Mouse (Mus musculus) embryonic facial prominence, embryonic 11.5 days (tissue): ENCODE results near the gene Cd302. TPM values are rescaled to one million over a fixed set of nuclear protein-coding genes. Genes with fewer than 3 reads are reported as not detected.

Experiments
- ATAC-seq: fragments of 200-750 bp; cut with Nextera tagmentation; replicated peaks from 2 replicates; pipeline ENCODE4 v1.8.0; 2017; ENCODE audit warnings: low read depth; ENCODE audit not compliant: insufficient number of reproducible peaks, low FRiP score, low TSS enrichment
- DNase-seq: peaks from one replicate; pipeline ENCODE4 v3.0.0-alpha.2; 2015; ENCODE audit warnings: low spot score
- H3K27ac ChIP-seq: fragments of 300-500 bp; sonication (generic); replicated peaks from 2 replicates; pipeline ENCODE4 v1.5.1; 2014; ENCODE audit warnings: mild to moderate bottlenecking, low read depth, low read length, control low read depth
- H3K27me3 ChIP-seq: fragments of 300-500 bp; sonication (generic); 2 replicates; pipeline ENCODE4 v1.6.1; 2014; ENCODE audit warnings: mild to moderate bottlenecking, low read length, moderate library complexity, mixed read lengths; ENCODE audit not compliant: control insufficient read depth, insufficient read depth
- H3K36me3 ChIP-seq: fragments of 300-500 bp; sonication (generic); replicated peaks from 2 replicates; pipeline ENCODE4 v1.6.1; 2014; ENCODE audit warnings: low read depth, mild to moderate bottlenecking, low read length, moderate library complexity, mixed read lengths; ENCODE audit not compliant: control insufficient read depth, insufficient read depth
- H3K4me1 ChIP-seq: fragments of 300-500 bp; sonication (generic); 2 replicates; pipeline ENCODE4 v1.6.1; 2014; ENCODE audit warnings: low read length, mixed read lengths; ENCODE audit not compliant: control insufficient read depth, insufficient read depth
- H3K4me2 ChIP-seq: fragments of 300-500 bp; sonication (generic); 2 replicates; pipeline ENCODE4 v1.6.1; 2014; ENCODE audit warnings: low read depth, mild to moderate bottlenecking, control low read depth, low read length, moderate library complexity
- H3K4me3 ChIP-seq: fragments of 300-500 bp; sonication (generic); 2 replicates; pipeline ENCODE4 v1.5.1; 2014; ENCODE audit warnings: low read depth, low read length, control low read depth
- H3K9ac ChIP-seq: fragments of 300-500 bp; sonication (generic); replicated peaks from 2 replicates; pipeline ENCODE4 v1.6.1; 2014; ENCODE audit warnings: mild to moderate bottlenecking, control low read depth, low read length
- H3K9me3 ChIP-seq: fragments of 300-500 bp; sonication (generic); replicated peaks from 2 replicates; pipeline ENCODE4 v1.6.1; 2016; ENCODE audit warnings: mild to moderate bottlenecking, low read length, inconsistent platforms, mixed read lengths; ENCODE audit not compliant: control insufficient read depth
- WGBS: fragments of 180-500 bp; shearing (Covaris S2); extraction: QIAGEN DNeasy Blood & Tissue Kit; methylation state at CpG from one replicate; pipeline ENCODE4 v1.1.7; 2014; 5-methylcytosine and 5-hydroxymethylcytosine counted together
- polyA plus RNA-seq: library from polyadenylated mRNA; unstranded; fragments of >200 nt; fragmentation: Nextera tagmentation; extraction: Ambion mirVana; gene quantifications from 2 replicates; pipeline ENCODE4 v1.2.1, GENCODE M21; 2014

Cd302 gene
- polyA plus RNA-seq, 1 experiment from 2014 or later = 23.7 TPM

DNA sequence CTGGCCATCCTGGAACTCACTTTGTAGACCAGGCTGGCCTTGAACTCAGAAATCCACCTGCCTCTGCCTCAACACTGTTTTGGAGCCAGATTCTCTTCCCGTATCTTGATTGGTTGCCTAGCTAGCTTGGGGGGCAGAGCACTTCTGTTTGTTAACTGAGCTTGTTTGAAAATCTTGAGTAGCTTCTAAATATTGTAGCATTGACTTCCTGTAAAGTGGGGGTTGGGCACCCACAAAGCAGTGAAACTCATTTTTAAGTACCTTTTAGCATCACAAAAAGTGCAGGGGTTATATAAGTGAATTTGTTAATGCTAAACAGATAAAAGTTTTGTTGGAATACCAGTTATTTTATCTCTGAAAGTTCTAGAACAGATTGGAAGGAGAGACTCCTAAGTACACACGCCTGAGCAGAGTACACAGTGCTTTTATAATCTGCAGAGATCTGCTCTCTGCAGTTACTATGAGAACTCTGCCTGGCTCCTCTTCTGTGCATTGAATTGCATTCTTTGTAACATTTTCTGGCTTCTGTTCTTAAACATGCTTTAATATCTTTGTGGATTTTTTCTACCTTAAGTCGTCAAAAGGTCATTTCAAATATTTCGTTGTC lies 67.6 kb downstream of the Cd302 start:
- DNase-seq = no peak
- Histone ChIP-seq H3K27me3 (no peaks in the 10 kb centered on the region), H3K36me3 (no peaks in the 10 kb centered on the region)

DNA sequence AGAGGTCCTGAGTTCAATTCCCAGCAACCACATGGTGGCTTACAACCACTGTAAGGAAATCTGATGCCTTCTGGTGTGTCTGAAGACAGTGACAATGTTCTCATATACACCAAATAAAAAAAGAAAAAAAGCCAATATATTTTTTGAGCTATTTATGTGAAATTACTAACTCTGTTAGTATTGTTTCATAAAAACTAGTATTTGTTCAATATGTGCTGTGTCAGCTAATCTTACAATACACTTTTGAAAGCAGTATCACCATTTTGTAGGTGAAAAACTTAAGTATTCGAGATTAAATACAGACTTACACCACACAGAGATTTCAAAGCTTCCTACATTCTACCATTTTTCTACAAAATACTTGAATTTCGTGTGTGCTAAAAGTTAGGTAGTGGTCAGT lies 69.6 kb downstream of the Cd302 start:
- Histone ChIP-seq H3K36me3 (no peaks in the 10 kb centered on the region), H3K27me3 (no peaks in the 10 kb centered on the region), H3K9me3 (no peaks in the 10 kb centered on the region), H3K9ac (no peak overlapping the region), H3K4me3 (no peak overlapping the region), H3K27ac (no peak overlapping the region), H3K4me1 (no peaks in the 10 kb centered on the region), H3K4me2 (no peak overlapping the region)
- no peak for DNase-seq
- WGBS = 92% methylated on average over 2 of the region's 2 CpGs
- ATAC-seq = no peak

More for the DNA sequence above, 67.6 kb downstream of the Cd302 start:
- H3K4me3 ChIP-seq = no peak overlapping the region
- 95% methylated on average over 4 of the region's 4 CpGs for WGBS
- H3K4me1 ChIP-seq = no peaks in the 10 kb centered on the region
- no peaks in the 10 kb centered on the region for H3K9me3 ChIP-seq
- no peak for ATAC-seq
- no peak overlapping the region for H3K9ac ChIP-seq
- no peak overlapping the region for H3K27ac ChIP-seq
- no peak overlapping the region for H3K4me2 ChIP-seq

DNA sequence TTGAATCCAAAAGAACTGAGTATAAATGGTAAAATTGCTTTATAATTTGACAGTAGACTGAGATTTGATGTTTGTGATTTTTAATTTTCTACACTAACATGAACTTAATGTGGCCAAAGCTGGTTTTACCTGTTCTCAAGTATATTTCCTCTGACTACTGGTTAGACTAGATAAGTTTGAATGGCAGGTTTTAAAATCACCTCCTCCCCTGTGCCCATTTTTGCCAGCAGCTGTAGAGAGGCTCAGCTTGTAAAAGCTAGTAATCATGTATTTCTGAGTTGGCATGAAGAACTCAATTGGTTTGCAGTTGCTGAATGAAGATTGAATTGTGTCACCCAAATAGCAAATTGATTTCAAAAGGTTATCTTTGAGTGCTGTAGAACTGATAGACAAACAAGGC lies 71.8 kb downstream of the Cd302 start:
- Histone ChIP-seq H3K4me2 (no peak overlapping the region), H3K4me3 (no peak overlapping the region), H3K9ac (no peak overlapping the region), H3K27me3 (no peaks in the 10 kb centered on the region), H3K9me3 (no peaks in the 10 kb centered on the region), H3K36me3 (no peaks in the 10 kb centered on the region), H3K27ac (no peak overlapping the region), H3K4me1 (no peaks in the 10 kb centered on the region)
- ATAC-seq = no peak
- no peak for DNase-seq

DNA sequence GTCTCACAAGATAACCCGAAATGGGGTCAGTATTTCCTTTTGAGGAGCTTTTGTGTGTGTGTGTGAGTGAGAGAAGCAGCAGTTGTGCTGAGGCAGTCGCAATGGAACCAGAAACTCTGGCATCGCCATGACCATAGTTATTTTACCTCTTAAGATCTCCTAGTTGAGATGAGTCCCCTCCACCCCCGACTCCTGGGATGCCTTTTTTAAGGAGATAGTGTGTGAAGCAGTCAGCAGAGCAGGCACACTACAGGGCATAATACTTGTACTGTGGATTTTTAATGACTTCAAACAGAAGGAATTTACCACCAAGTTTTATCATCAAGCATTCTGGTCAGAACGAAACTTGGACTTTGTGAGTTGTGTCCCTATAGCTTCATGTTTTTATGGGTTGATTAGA lies 73.5 kb downstream of the Cd302 start:
- Histone ChIP-seq H3K4me2 (peak overlapping the region; percentile 66), H3K27ac (no peak overlapping the region), H3K9ac (peak overlapping the region; percentile 90), H3K27me3 (no peaks in the 10 kb centered on the region), H3K9me3 (no peaks in the 10 kb centered on the region), H3K36me3 (no peaks in the 10 kb centered on the region), H3K4me1 (no peaks in the 10 kb centered on the region), H3K4me3 (peak overlapping the region; percentile 95)
- DNase-seq (no peak), ATAC-seq (no peak)
- WGBS = 30% methylated on average over 5 of the region's 5 CpGs

DNA sequence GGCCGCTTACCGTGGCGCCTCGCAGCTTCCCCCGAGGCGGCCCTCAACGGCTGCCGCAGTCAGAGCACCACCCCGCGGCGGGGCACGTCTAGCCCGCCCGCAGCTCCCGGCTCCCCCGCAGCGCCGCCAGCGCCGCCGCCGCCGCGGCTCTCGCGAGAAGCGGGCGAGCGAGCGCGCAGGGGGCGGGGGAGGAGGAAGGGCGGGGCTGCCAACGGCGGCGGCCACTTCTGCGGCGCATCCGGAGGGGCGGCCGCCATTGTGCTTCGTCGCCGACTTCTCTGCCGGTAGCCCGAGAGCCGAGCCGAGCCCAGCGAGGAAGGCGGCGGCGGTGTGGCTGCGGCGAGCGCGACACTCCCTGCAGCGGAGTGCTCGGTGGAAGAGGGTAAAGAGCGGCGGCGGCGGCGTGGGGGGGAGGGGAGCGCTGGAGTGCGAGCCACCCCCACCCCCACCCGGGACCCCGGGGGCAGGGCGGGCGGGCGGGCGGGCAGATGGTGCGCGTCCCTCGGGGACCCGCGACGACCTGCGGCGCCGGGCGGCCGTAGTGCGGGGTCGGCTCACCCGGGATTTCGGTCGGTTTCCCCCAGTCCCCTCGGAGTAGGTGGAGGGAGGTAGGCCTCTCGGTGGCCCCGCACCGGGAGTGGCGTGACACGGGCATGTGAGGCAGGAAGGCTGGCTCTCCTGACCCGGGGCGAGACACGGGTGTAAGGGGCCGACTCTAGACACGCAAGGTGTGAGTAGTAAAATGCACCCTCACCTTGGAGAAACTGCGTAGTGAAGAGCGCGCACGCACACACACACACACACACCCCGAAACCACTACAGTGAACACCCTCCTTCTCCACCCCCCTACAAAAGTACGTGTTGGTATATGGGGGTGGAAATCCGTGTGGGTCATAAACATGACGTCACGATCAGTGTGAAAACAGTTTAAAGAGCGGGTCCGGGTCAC lies 74.3 kb downstream of the Cd302 start, which contains the start of the genes Baz2b and March7:
Baz2b (minus strand) TSS at position 137 of the 949 bp plus-strand sequence.
March7 (plus strand) TSS at position 185 of the 949 bp plus-strand sequence.
- ATAC-seq = peak; percentile 88
- H3K9ac ChIP-seq = peak within 1 kb of the TSS; percentile 90

DNA sequence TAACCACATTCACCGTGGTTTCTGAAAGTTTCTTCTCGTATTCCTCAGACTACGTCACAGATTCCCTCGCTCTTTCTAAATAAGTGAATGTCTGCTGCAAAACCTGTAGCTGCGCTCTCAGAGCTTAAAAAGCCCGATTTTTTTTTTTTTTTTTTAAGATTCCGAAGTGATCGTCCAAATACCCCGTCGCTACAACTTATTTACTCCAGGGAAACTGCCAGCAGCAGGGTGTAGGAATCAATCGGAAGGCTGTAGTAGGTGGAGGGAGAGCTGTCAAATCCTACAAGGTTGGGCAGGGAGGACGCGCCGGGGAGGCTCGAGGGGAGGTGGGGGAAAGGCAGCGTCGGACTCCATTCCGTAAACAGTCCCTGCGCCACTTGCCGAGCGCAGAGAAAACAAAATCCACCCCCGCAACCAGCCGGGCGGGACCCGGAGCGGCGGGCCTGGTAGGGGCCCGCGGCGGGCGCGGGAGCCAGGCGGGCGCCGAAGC lies 75.1 kb downstream of the Cd302 start:
- DNase-seq = peak; percentile 60
- peak overlapping the region; percentile 90 for H3K9ac ChIP-seq
- ATAC-seq = no peak; the same call in 1 of the 2 replicates
- under 1% methylated on average over 30 of the region's 35 CpGs for WGBS
- H3K36me3 ChIP-seq = no peaks in the 10 kb centered on the region
- H3K4me1 ChIP-seq = no peaks in the 10 kb centered on the region
- H3K27me3 ChIP-seq = no peaks in the 10 kb centered on the region
- H3K4me2 ChIP-seq = peak overlapping the region; percentile 66
- peak overlapping the region; percentile 65 for H3K27ac ChIP-seq
- peak overlapping the region; percentile 95 for H3K4me3 ChIP-seq
- H3K9me3 ChIP-seq = no peaks in the 10 kb centered on the region

More for the DNA sequence above, 74.3 kb downstream of the Cd302 start, which contains the start of the genes Baz2b and March7:
- Histone ChIP-seq H3K36me3 (no peaks in the 10 kb centered on the region), H3K4me3 (peak within 1 kb of the TSS; percentile 95), H3K9me3 (no peaks in the 10 kb centered on the region), H3K4me2 (peak within 1 kb of the TSS; percentile 66), H3K27ac (peak within 1 kb of the TSS; percentile 85), H3K27me3 (no peaks in the 10 kb centered on the region), H3K4me1 (no peaks in the 10 kb centered on the region)
- DNase-seq = peak; percentile 92
- under 1% methylated on average over 57 of the region's 109 CpGs for WGBS

DNA sequence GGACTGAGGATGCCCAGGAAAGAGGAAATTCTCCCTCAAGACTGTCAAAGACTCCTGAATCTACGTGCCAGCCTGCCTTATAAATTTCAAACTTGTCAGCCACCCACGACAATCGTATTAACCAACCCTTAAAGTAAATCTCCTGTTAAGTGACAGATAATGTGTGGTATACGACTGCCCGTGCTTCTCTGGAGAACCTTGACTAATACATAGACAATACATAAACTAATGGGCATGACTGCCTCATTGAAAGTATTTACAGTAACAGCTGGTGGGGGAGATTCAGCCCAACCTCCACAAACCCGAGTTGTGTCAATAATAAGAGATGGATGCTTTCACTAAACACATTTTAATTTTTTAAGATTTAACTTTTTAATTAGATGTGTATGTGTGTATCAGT lies 78.5 kb downstream of the Cd302 start:
- ATAC-seq (no peak), DNase-seq (no peak)
- Histone ChIP-seq H3K36me3 (no peaks in the 10 kb centered on the region), H3K4me2 (no peak overlapping the region), H3K27me3 (no peaks in the 10 kb centered on the region), H3K4me1 (no peaks in the 10 kb centered on the region), H3K4me3 (no peak overlapping the region), H3K9ac (no peak overlapping the region), H3K27ac (no peak overlapping the region), H3K9me3 (no peaks in the 10 kb centered on the region)
- 76% methylated on average over 6 of the region's 6 CpGs for WGBS

DNA sequence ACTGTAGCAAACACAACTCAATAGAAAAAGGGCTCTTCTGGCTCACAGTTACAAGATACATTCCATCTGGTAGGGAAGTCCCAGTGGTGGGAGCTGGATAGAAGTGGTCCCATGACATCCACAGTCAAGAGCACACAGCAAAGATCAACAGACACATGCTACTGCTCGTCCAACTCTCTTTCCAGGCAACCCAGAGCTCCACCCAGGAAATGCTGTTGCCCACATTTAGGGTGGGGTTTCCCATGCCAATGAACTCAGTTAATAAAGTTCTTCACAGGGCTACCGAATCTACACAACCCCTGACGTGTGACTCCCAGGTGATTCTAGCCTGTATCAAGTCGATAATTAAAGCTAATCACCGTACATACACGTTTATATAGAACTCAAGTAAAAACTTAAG lies 80.1 kb downstream of the Cd302 start:
- WGBS = 79% methylated on average over 6 of the region's 6 CpGs

More for the DNA sequence above, 80.1 kb downstream of the Cd302 start:
- H3K4me1 ChIP-seq = no peaks in the 10 kb centered on the region
- no peaks in the 10 kb centered on the region for H3K27me3 ChIP-seq
- DNase-seq (no peak), ATAC-seq (no peak)
- no peak overlapping the region for H3K9ac ChIP-seq
- no peak overlapping the region for H3K27ac ChIP-seq
- no peak overlapping the region for H3K4me2 ChIP-seq
- H3K36me3 ChIP-seq = no peaks in the 10 kb centered on the region
- H3K9me3 ChIP-seq = no peaks in the 10 kb centered on the region
- H3K4me3 ChIP-seq = no peak overlapping the region
